Mouse (Mus musculus): ENCODE results near the gene Mrpl23.

Gene Mrpl23

GRCm38 (mm10) chr7:142553417-142554335, 21.2 kb downstream of the Mrpl23 start:
- DNase-seq, result no peak

GRCm38 (mm10) chr7:142554625-142555024, 22.1 kb downstream of the Mrpl23 start:
- DNase-seq, result no peak

GRCm38 (mm10) chr7:142555366-142556088, 23.0 kb downstream of the Mrpl23 start:
- DNase-seq, result no peak

GRCm38 (mm10) chr7:142556089-142556476, 23.6 kb downstream of the Mrpl23 start:
- DNase-seq, result no peak

GRCm38 (mm10) chr7:142557696-142558095, 25.2 kb downstream of the Mrpl23 start:
- DNase-seq, result no peak

- DNase-seq, result no peak
Measured at GRCm38 (mm10) chr7:142558511-142559146, 26.1 kb downstream of the Mrpl23 start.

- DNase-seq, result no peak
Measured at GRCm38 (mm10) chr7:142559651-142560175, 27.2 kb downstream of the Mrpl23 start.

- DNase-seq, result no peak
Measured at GRCm38 (mm10) chr7:142560942-142561855, 28.7 kb downstream of the Mrpl23 start.

GRCm38 (mm10) chr7:142561856-142562404, 29.4 kb downstream of the Mrpl23 start:
- no peak for DNase-seq

GRCm38 (mm10) chr7:142563168-142563567, 30.7 kb downstream of the Mrpl23 start:
- no peak for DNase-seq

- DNase-seq, result no peak
Measured at GRCm38 (mm10) chr7:142564955-142565643, 32.6 kb downstream of the Mrpl23 start.

GRCm38 (mm10) chr7:142566512-142566911, 34.0 kb downstream of the Mrpl23 start:
- no peak for DNase-seq

GRCm38 (mm10) chr7:142568985-142569384, 36.5 kb downstream of the Mrpl23 start:
- no peak for DNase-seq

- no peak for DNase-seq
Measured at GRCm38 (mm10) chr7:142570565-142570964, 38.1 kb downstream of the Mrpl23 start.

GRCm38 (mm10) chr7:142571458-142572220, 39.2 kb downstream of the Mrpl23 start:
- DNase-seq, result no peak

GRCm38 (mm10) chr7:142572343-142572742, 39.9 kb downstream of the Mrpl23 start:
- no peak for DNase-seq

GRCm38 (mm10) chr7:142572992-142573391, 40.5 kb downstream of the Mrpl23 start:
- no peak for DNase-seq

- DNase-seq, result no peak
Measured at GRCm38 (mm10) chr7:142574155-142574660, 41.7 kb downstream of the Mrpl23 start.

GRCm38 (mm10) chr7:142574826-142575351, 42.4 kb downstream of the Mrpl23 start:
- no peak for DNase-seq

- no peak for DNase-seq
Measured at GRCm38 (mm10) chr7:142575491-142575890, 43.0 kb downstream of the Mrpl23 start.

Measured in kidney, adult 18-20 months (tissue).